Comparison of ENCODE assay signal across 8 mouse cellular contexts in genomic region chr1:36940381-36940762, GRCm38 (mm10). TPM values are rescaled to one million over a fixed set of nuclear protein-coding genes. Genes with fewer than 3 reads are reported as not detected.
DNase-seq lines count a peak whose midpoint lies in the region; ATAC-seq and TF ChIP-seq lines count a peak whose summit lies in the region.

No protein-coding gene starts in this region.

- WGBS in kidney, embryonic 14.5 days, result 49% methylated on average over 3 of the region's 3 CpGs
- WGBS in intestine, embryonic 14.5 days, result 55% methylated on average over 3 of the region's 3 CpGs
- 39% methylated on average over 3 of the region's 3 CpGs for WGBS in midbrain, postnatal 0 days

- H3K4me2 ChIP-seq in kidney, embryonic 14.5 days (replicated peaks; ENCODE audit: low read depth, low read length), result peak overlapping the region; percentile 44
- H3K4me2 ChIP-seq in intestine, embryonic 14.5 days (ENCODE audit: low read length), result peak overlapping the region; percentile 69
- peak overlapping the region; percentile 64 for H3K4me2 ChIP-seq in midbrain, postnatal 0 days (ENCODE audit: low read depth, low read length, poor library complexity, severe bottlenecking)

- no peaks in the 10 kb centered on the region for H3K27me3 ChIP-seq in kidney, embryonic 14.5 days (ENCODE audit: control insufficient read depth, insufficient read depth, low read length)
- no peaks in the 10 kb centered on the region for H3K27me3 ChIP-seq in intestine, embryonic 14.5 days (replicated peaks; ENCODE audit: control insufficient read depth, insufficient read depth, low read length)
- no peaks in the 10 kb centered on the region for H3K27me3 ChIP-seq in midbrain, postnatal 0 days (ENCODE audit: insufficient read depth, low read length)

- intact Hi-C loops in left cerebral cortex, postnatal 10 days (cut with DNase I), result no loop called here

- ATAC-seq in kidney, embryonic 14.5 days (ENCODE audit: low FRiP score, low TSS enrichment), result no peak
- no peak for ATAC-seq in intestine, embryonic 14.5 days (replicated peaks; ENCODE audit: low FRiP score, low TSS enrichment, low read depth)
- 0 out of 2 replicates have a peak, but pooled peaks have one; percentile 9 for ATAC-seq in midbrain, postnatal 0 days (ENCODE audit: low FRiP score)
- ATAC-seq in inflammation-experienced regulatory T-cells, adult 6 months, result no peak

- TF ChIP-seq POLR2A in cortical plate, adult 2 months (IDR thresholded peaks at IDR 0.05; ENCODE audit: extremely low read depth, insufficient read depth, low read length), result no peak

- H3K9ac ChIP-seq in kidney, embryonic 14.5 days (ENCODE audit: low read depth, low read length), result peak overlapping the region; percentile 95; the same call in 1 of the 2 replicates
- peak overlapping the region; percentile 98 for H3K9ac ChIP-seq in intestine, embryonic 14.5 days (ENCODE audit: low read length)
- H3K9ac ChIP-seq in midbrain, postnatal 0 days (replicated peaks; ENCODE audit: low read length, poor library complexity, severe bottlenecking), result peak overlapping the region; percentile 97

- H3K36me3 ChIP-seq in kidney, embryonic 14.5 days (ENCODE audit: control insufficient read depth, insufficient read depth, low read length), result no peaks in the 10 kb centered on the region
- H3K36me3 ChIP-seq in intestine, embryonic 14.5 days (ENCODE audit: control insufficient read depth, insufficient read depth, low read length), result no peaks in the 10 kb centered on the region
- no peaks in the 10 kb centered on the region for H3K36me3 ChIP-seq in midbrain, postnatal 0 days (ENCODE audit: insufficient read depth, low read length)

- H3K4me1 ChIP-seq in kidney, embryonic 14.5 days (ENCODE audit: control insufficient read depth, insufficient read depth, low read length), result peaks cover 5% of the 10 kb centered on the region; the same call in 1 of the 2 replicates
- H3K4me1 ChIP-seq in cortical plate, adult 2 months (ENCODE audit: control insufficient read depth, insufficient read depth, low read length), result peaks cover 4% of the 10 kb centered on the region; the same call in 1 of the 2 replicates
- H3K4me1 ChIP-seq in intestine, embryonic 14.5 days (replicated peaks; ENCODE audit: control insufficient read depth, insufficient read depth, low read length), result peaks cover 15% of the 10 kb centered on the region
- peaks cover 14% of the 10 kb centered on the region; the same call in 1 of the 2 replicates for H3K4me1 ChIP-seq in midbrain, postnatal 0 days (ENCODE audit: insufficient read depth, low read length)

- peak overlapping the region; percentile 62 for H3K4me3 ChIP-seq in kidney, embryonic 14.5 days (ENCODE audit: low read length)
- peak overlapping the region; percentile 77 for H3K4me3 ChIP-seq in cortical plate, adult 2 months (ENCODE audit: insufficient read depth, low read length)
- H3K4me3 ChIP-seq in intestine, embryonic 14.5 days (ENCODE audit: low read depth, low read length), result peak overlapping the region; percentile 96
- H3K4me3 ChIP-seq in midbrain, postnatal 0 days (ENCODE audit: low read depth, low read length), result peak overlapping the region; percentile 98

- H3K9me3 ChIP-seq in kidney, embryonic 14.5 days (ENCODE audit: control insufficient read depth, low read length), result no peaks in the 10 kb centered on the region
- no peaks in the 10 kb centered on the region for H3K9me3 ChIP-seq in intestine, embryonic 14.5 days (ENCODE audit: control insufficient read depth, low read length)
- no peaks in the 10 kb centered on the region for H3K9me3 ChIP-seq in midbrain, postnatal 0 days (ENCODE audit: low read length)

- no peak for TF ChIP-seq CTCF in cortical plate, adult 2 months (IDR thresholded peaks at IDR 0.05; ENCODE audit: extremely low read depth, insufficient read depth, low read length)
- TF ChIP-seq CTCF in midbrain, postnatal 0 days (IDR thresholded peaks at IDR 0.05), result no peak

- no peak for DNase-seq in kidney, adult 9 months
- DNase-seq in intestine, embryonic 14.5 days (ENCODE audit: low spot score), result no peak
- DNase-seq in midbrain, postnatal 0 days (ENCODE audit: low spot score), result no peak
- DNase-seq in right cerebral cortex, postnatal 4 days, result no peak
- DNase-seq in left cerebral cortex, postnatal 10 days (ENCODE audit: extremely low spot score in 1 of 2, low spot score in 2 of 2), result no peak

- H3K27ac ChIP-seq in kidney, embryonic 14.5 days (ENCODE audit: low read depth, low read length), result no peak overlapping the region
- H3K27ac ChIP-seq in cortical plate, adult 2 months (ENCODE audit: insufficient read depth, low read length), result peak overlapping the region; percentile 22
- H3K27ac ChIP-seq in intestine, embryonic 14.5 days (ENCODE audit: low read depth), result peak overlapping the region; percentile 92
- peak overlapping the region; percentile 98 for H3K27ac ChIP-seq in midbrain, postnatal 0 days (ENCODE audit: low read depth, low read length)

RNA-seq across cellular contexts. Expression of gene Tmem131, which starts 3.1 kb away (rescaled TPM):
- polyA plus RNA-seq in kidney, embryonic 14.5 days (2014; fragmentation: Nextera tagmentation; extraction: Ambion mirVana), result 15.8 and 22.1 TPM in 2 replicates
- 34.0 and 35.3 TPM in 2 replicates for polyA plus RNA-seq in cortical plate, adult 2 months (2012; rRNA removed)
- 28.2 and 28.6 TPM in 2 replicates for polyA plus RNA-seq in intestine, embryonic 14.5 days (2014; fragmentation: Nextera tagmentation; extraction: Ambion mirVana)
- total RNA-seq in midbrain, postnatal 0 days (2014; rRNA removed), result 25.8 and 36.8 TPM in 2 replicates
- polyA plus RNA-seq in midbrain, postnatal 0 days (2015; fragmentation: Nextera tagmentation; extraction: Ambion mirVana), result 8.6 and 11.1 TPM in 2 replicates
- total RNA-seq in left cerebral cortex, postnatal 10 days (2021), result 10 to 100 TPM; 61.2 to 63.6 TPM
- 10 to 100 TPM in 2 of 3 experiments, 1 to 10 TPM in 1; 7.5 to 15.1 (median 13.0) TPM for polyA plus RNA-seq in inflammation-experienced regulatory T-cells, adult 6 months (2017; shearing (Covaris generic))
